Mouse (Mus musculus): ENCODE results near the gene Ly6c1.
"Not testable (repeated sequence)": the region's sequence is repeated elsewhere in the genome, so short reads cannot be mapped to it uniquely, and the experiment has no call there.

GRCm38 (mm10) chr15:75088041-75088440 lies 39.4 kb upstream of the Ly6c1 start:
- not testable (repeated sequence) for TF ChIP-seq POLR2A, CTCF (IDR thresholded peaks at IDR 0.05; ENCODE audit: insufficient read depth, low read depth, low read length)
